Mouse (Mus musculus) G1E (cell line): ENCODE measurements around the gene Tnpo1. TPM values are rescaled to one million over a fixed set of nuclear protein-coding genes. Genes with fewer than 3 reads are reported as not detected.
A peak's percentile ranks its signal among the peaks of the same experiment; 100 is the strongest.

Source experiments
- ATAC-seq: 2 replicates; pipeline ENCODE4 v1.8.0; 2016; ENCODE audit warnings: mild to moderate bottlenecking; ENCODE audit not compliant: insufficient number of reproducible peaks, poor library complexity, low FRiP score, severe bottlenecking; ENCODE audit errors: extremely low read depth
- DNase-seq: peaks from one replicate; pipeline ENCODE4 v3.0.0; 2012; ENCODE audit warnings: low spot score
- H3K27me3 ChIP-seq: 2 replicates; pipeline ENCODE4 v1.6.1; 2012; ENCODE audit warnings: mild to moderate bottlenecking, low read length, inconsistent platforms; ENCODE audit not compliant: insufficient read depth
- H3K36me3 ChIP-seq: replicated peaks from 2 replicates; pipeline ENCODE3; 2012; ENCODE audit warnings: mild to moderate bottlenecking, inconsistent platforms
- H3K4me1 ChIP-seq: 2 replicates; pipeline ENCODE4 v1.6.1; 2012; ENCODE audit warnings: low read depth, low read length, inconsistent platforms, mixed read lengths; ENCODE audit not compliant: insufficient read depth
- H3K4me3 ChIP-seq: 2 replicates; pipeline ENCODE4 v1.5.1; 2012; ENCODE audit warnings: low read depth, mild to moderate bottlenecking, inconsistent platforms, low read length, moderate library complexity, mixed read lengths
- H3K9me3 ChIP-seq: replicated peaks from 2 replicates; pipeline ENCODE4 v1.6.1; 2012; ENCODE audit warnings: inconsistent platforms
- CTCF ChIP-seq: IDR thresholded peaks from 2 replicates; pipeline ENCODE4 v1.5.1; 2012; ENCODE audit warnings: low read depth, low read length, inconsistent platforms, mixed read lengths
- GATA1 ChIP-seq: IDR thresholded peaks from 2 replicates; pipeline ENCODE4 v1.6.1; 2012; ENCODE audit warnings: borderline replicate concordance, low read length, inconsistent platforms, mixed read lengths
- GATA2 ChIP-seq: IDR thresholded peaks from 2 replicates; pipeline ENCODE4 v1.6.1; 2012; ENCODE audit warnings: low read depth, low read length, inconsistent platforms, borderline replicate concordance
- POLR2AphosphoS5 ChIP-seq: IDR thresholded peaks from 2 replicates; pipeline ENCODE4 v1.6.1; 2012; ENCODE audit warnings: low read depth, low read length, inconsistent platforms; ENCODE audit not compliant: insufficient replicate concordance
- TAL1 ChIP-seq: conservative IDR thresholded peaks from 2 replicates; pipeline ENCODE4 v1.6.1; 2012; ENCODE audit warnings: low read depth, low read length, inconsistent platforms, mixed read lengths
- polyA plus RNA-seq: library from polyadenylated mRNA; stranded (reverse); fragments of >175 nt; gene quantifications from 2 replicates; pipeline ENCODE4 v1.2.3, GENCODE M21; 2012
- total RNA-seq, 2 experiments: library from RNA; stranded (forward) in 1 of 2; stranded (reverse) in 1 of 2; fragments of 200-1000 nt in 1 of 2; fragments of >200 nt in 1 of 2; fragmentation: Nextera tagmentation in 1 of 2; gene quantifications; 2 replicates each; pipeline ENCODE4 v1.2.3; 2014 to 2017

Tnpo1 gene
- total and polyA plus RNA-seq, 3 experiments, result 13.1 to 147 (median 112) TPM

DNA sequence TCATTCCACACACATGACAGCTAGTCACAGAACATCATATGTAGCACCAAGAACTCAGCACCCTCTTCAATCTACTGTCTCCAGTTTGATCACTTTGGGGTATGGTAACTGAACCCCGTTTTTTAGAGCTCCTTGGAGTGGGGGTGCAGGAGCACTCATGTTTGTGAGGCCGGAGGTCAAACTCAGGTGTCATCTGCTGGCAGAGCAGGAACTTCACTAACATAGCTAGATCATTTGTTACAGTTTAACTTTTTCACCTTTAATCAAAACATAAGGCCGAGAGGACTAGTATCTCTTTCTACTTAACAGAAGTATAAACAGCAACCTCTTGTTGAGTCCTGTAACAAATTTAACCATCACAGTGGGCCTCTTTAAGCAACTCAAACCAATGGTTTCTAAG is 26.6 kb downstream of the Tnpo1 start:
- ATAC-seq, result no peak
- no peaks in the 10 kb centered on the region for H3K27me3 ChIP-seq
- H3K9me3 ChIP-seq, result no peaks in the 10 kb centered on the region
- peaks cover 35% of the 10 kb centered on the region for H3K36me3 ChIP-seq
- DNase-seq, result no peak
- no peak for TF ChIP-seq GATA2
- TF ChIP-seq TAL1, result no peak
- no peak for TF ChIP-seq POLR2AphosphoS5
- no peak for TF ChIP-seq CTCF
- TF ChIP-seq GATA1, result no peak
- H3K4me1 ChIP-seq, result peaks cover 53% of the 10 kb centered on the region
- H3K4me3 ChIP-seq, result no peak overlapping the region

DNA sequence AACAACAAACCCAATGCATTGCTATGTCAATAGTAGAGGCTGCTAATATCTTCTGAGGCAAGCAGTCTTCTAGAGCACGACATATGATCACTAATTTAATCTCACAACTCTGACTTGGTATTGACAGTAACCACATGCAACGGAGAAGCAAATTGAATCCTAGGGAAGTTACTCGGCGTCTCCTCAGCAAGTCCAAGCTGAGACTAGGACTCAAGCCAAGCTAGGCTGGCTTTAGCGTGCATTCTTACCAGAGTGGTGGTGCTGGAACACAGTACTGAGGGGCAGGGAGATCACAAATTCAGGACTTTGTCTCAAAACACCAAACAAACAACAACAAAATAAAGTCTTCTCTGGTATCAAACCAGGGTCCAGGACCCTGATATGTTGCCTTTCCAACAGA is 28.6 kb downstream of the Tnpo1 start:
- TF ChIP-seq GATA1 (no peak), TAL1 (no peak), POLR2AphosphoS5 (no peak), GATA2 (no peak), CTCF (no peak)
- ATAC-seq (no peak), DNase-seq (no peak)
- Histone ChIP-seq H3K4me1 (peaks cover 55% of the 10 kb centered on the region), H3K27me3 (no peaks in the 10 kb centered on the region), H3K36me3 (peaks cover 34% of the 10 kb centered on the region), H3K4me3 (no peak overlapping the region), H3K9me3 (no peaks in the 10 kb centered on the region)

DNA sequence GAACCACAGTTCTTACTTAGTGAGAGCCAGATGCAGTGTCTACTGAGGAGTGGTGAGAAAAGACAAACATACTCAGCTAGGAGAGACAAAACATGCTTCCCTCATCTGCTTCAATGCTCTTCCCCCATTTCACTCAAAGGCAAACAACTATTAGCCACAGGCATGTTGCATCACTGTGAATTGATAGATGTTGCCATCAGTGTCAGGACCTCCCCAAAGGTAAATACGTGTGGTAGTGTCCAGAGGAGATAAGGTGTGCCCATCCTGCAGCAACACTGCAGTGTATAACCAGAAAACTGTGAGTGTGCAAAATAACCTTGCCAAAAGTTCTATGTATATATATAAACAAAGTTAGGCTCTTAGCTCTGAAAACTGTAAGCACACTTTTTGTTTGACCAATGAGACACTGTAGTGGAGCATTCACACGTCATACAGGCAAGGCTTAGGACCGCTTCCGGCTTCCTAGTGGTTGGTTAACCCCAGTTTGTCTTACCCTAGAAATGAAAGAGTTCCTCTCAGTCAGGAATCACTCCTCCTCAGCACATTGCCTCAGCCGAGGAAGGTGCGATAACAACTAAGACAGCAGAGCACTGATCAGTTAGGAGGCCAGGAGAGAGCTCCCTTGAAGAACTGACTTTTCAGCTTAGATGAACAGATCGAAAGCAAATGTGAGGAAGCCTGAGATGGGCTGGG is 29.6 kb downstream of the Tnpo1 start:
- Histone ChIP-seq H3K4me3 (no peak overlapping the region; the same call in 1 of the 2 replicates), H3K36me3 (peaks cover 28% of the 10 kb centered on the region), H3K27me3 (no peaks in the 10 kb centered on the region), H3K4me1 (peaks cover 51% of the 10 kb centered on the region), H3K9me3 (no peaks in the 10 kb centered on the region)
- ATAC-seq, result peak; percentile 70
- TF ChIP-seq GATA1 (no peak), CTCF (no peak), POLR2AphosphoS5 (no peak), TAL1 (no peak), GATA2 (no peak)
- DNase-seq, result no peak

DNA sequence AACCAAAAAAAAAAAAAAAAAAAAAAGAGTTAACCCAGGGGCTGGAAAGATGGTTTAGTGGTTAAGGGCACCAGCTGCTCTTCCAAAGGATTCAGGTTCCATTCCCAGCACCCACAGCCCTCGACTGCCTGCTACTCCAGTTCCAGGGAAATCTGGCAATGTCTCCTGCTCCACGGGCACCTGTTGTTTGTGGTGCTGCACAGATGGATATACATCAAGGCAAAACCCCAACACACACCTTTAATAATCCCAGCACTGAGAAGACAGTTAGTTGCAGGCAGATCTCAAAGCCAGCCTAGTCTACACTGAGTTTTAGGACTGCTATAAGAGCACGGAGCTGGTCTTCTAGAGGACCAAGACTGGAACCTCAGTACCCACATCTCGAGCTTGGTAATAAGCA is 30.2 kb downstream of the Tnpo1 start:
- no peaks in the 10 kb centered on the region for H3K27me3 ChIP-seq
- DNase-seq (no peak), ATAC-seq (no peak)
- TF ChIP-seq POLR2AphosphoS5 (no peak), CTCF (no peak), GATA2 (no peak), TAL1 (no peak), GATA1 (no peak)
- H3K4me3 ChIP-seq, result no peak overlapping the region; the same call in 1 of the 2 replicates
- peaks cover 53% of the 10 kb centered on the region for H3K4me1 ChIP-seq
- H3K9me3 ChIP-seq, result no peaks in the 10 kb centered on the region
- H3K36me3 ChIP-seq, result peaks cover 25% of the 10 kb centered on the region

DNA sequence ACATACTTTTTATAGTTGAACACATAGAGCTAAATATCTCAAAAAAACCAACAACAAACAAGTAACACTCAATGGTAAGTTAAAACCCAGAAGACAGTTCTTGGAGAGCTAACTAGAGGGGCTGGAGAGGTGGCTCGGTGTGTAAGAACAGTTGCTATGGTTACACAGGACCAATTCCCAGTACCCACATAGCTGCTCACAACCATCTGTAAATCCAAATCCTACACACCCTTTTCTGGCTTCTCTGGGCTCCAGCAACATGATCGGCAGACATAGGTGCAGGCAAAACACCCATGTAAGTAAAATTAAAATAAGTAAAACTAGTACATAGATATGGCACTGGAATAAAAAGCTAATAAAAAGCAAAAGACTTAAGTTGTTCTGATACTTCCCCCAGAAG is 31.3 kb downstream of the Tnpo1 start:
- H3K4me1 ChIP-seq, result peaks cover 57% of the 10 kb centered on the region
- no peak for ATAC-seq
- DNase-seq, result no peak
- no peaks in the 10 kb centered on the region for H3K27me3 ChIP-seq
- TF ChIP-seq TAL1 (no peak), GATA2 (no peak), CTCF (no peak), GATA1 (no peak), POLR2AphosphoS5 (no peak)
- H3K36me3 ChIP-seq, result peaks cover 21% of the 10 kb centered on the region
- H3K9me3 ChIP-seq, result no peaks in the 10 kb centered on the region
- no peak overlapping the region for H3K4me3 ChIP-seq

DNA sequence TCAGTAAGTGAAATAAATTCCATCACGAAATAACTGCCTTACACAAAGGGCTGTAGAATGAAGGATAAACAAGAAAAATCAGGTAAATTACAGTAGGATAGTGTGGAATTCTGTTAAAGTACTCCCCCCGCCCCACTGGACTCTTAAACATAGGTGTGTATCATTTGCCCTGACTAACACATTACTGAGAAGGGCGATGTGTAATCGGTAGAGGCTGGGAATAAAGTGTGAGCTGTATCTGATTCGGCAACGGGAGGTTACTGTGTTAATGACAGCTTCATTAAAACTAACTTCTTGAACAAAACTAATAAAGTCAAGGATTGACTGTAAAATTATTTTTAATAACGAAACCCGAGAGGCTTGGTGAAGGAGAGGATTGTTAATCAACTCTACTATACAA is 34.7 kb downstream of the Tnpo1 start:
- peaks cover 32% of the 10 kb centered on the region for H3K36me3 ChIP-seq
- H3K4me1 ChIP-seq, result peaks cover 57% of the 10 kb centered on the region
- TF ChIP-seq GATA1 (no peak), CTCF (no peak), POLR2AphosphoS5 (no peak), GATA2 (no peak), TAL1 (no peak)
- H3K4me3 ChIP-seq, result no peak overlapping the region; the same call in 1 of the 2 replicates
- H3K27me3 ChIP-seq, result no peaks in the 10 kb centered on the region
- no peak for ATAC-seq
- no peak for DNase-seq
- no peaks in the 10 kb centered on the region for H3K9me3 ChIP-seq

DNA sequence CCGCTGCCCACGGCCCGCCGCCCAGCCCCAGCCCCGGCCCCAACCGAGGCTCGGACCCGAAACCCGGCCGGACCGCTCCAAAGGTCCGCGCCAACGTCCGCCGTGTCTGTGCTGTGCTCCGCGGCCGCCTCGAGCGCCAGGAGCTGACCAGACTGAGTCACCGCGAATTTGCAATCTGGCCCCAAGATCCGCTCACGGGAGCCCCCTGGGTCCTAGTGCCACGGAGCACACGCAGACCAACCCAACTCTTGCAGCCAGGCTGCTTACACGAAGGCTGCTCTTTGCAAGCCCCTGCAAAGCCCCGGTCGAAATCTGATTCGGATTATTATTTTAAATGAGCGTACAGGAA is 35.3 kb downstream of the Tnpo1 start:
- peak overlapping the region; percentile 79 for H3K4me3 ChIP-seq
- H3K9me3 ChIP-seq, result no peaks in the 10 kb centered on the region
- peaks cover 35% of the 10 kb centered on the region for H3K36me3 ChIP-seq
- DNase-seq (peak; percentile 80), ATAC-seq (peak; percentile 65; the same call in 1 of the 2 replicates)
- H3K27me3 ChIP-seq, result no peaks in the 10 kb centered on the region
- TF ChIP-seq POLR2AphosphoS5 (no peak), CTCF (no peak), GATA1 (no peak), TAL1 (no peak), GATA2 (no peak)
- H3K4me1 ChIP-seq, result peaks cover 51% of the 10 kb centered on the region
